Mouse (Mus musculus) testis, adult 2 months (tissue): ENCODE measurements around the gene H2afz. TPM values are rescaled to one million over a fixed set of nuclear protein-coding genes. Genes with fewer than 3 reads are reported as not detected.

ENCODE experiments used
- H3K27ac ChIP-seq: fragments of 200-500 bp; 2 replicates; pipeline ENCODE4 v1.5.1; 2012; ENCODE audit warnings: low read depth, low read length; ENCODE audit not compliant: control insufficient read depth, insufficient read depth
- H3K27me3 ChIP-seq: fragments of 200-500 bp; 2 replicates; pipeline ENCODE4 v1.6.1; 2012; ENCODE audit warnings: mild to moderate bottlenecking, low read length, moderate library complexity; ENCODE audit not compliant: control insufficient read depth, insufficient read depth
- H3K36me3 ChIP-seq: fragments of 200-500 bp; 2 replicates; pipeline ENCODE4 v1.6.1; 2012; ENCODE audit warnings: mild to moderate bottlenecking, low read length; ENCODE audit not compliant: control insufficient read depth, insufficient read depth
- H3K4me1 ChIP-seq: fragments of 200-500 bp; 2 replicates; pipeline ENCODE4 v1.6.1; 2012; ENCODE audit warnings: low read length; ENCODE audit not compliant: control insufficient read depth, insufficient read depth
- H3K4me3 ChIP-seq: fragments of 200-500 bp; 2 replicates; pipeline ENCODE4 v1.5.1; 2012; ENCODE audit warnings: low read depth, mild to moderate bottlenecking, low read length, moderate library complexity, mixed read lengths; ENCODE audit not compliant: control insufficient read depth
- CTCF ChIP-seq: fragments of 200-500 bp; IDR thresholded peaks from 2 replicates; pipeline ENCODE4 v1.5.1; 2012; ENCODE audit warnings: low read depth, mild to moderate bottlenecking, inconsistent platforms, low read length, moderate library complexity; ENCODE audit not compliant: control insufficient read depth, insufficient read depth, insufficient replicate concordance
- POLR2A ChIP-seq: fragments of 200-500 bp; IDR thresholded peaks from 2 replicates; pipeline ENCODE4 v1.6.1; 2012; ENCODE audit warnings: low read depth, mild to moderate bottlenecking, inconsistent platforms, low read length, moderate library complexity; ENCODE audit not compliant: control insufficient read depth
- polyA plus RNA-seq: library from polyadenylated mRNA; depleted of rRNA; stranded (reverse); fragments of >200 nt; gene quantifications from 2 replicates; pipeline ENCODE4 v1.2.3, GENCODE M21; 2012

Gene H2afz
- polyA plus RNA-seq, 1 experiment, result 782 TPM

DNA sequence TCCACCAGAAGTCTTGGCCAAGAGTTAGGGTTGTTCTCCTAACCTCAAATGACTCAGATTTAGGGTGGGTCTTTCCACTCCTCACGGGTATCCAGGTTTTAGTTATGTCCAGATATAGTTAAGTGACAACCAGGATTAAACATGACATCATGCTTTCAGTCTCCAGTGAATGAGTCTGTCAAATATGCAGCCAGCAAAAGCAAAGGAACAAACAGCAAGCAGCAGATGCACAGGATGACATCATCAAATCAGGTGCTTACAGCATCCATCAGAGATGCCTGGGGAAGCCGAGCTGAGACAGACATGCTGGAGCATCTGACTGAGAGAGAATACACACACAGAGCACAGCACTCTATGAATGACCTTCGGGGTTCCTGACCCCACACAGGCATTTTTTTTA, 9.0 kb upstream of the H2afz start:
- no peak for TF ChIP-seq CTCF
- TF ChIP-seq POLR2A, result no peak
- H3K27me3 ChIP-seq, result no peaks in the 10 kb centered on the region
- H3K4me1 ChIP-seq, result no peaks in the 10 kb centered on the region
- H3K4me3 ChIP-seq, result no peak overlapping the region
- H3K36me3 ChIP-seq, result no peaks in the 10 kb centered on the region
- H3K27ac ChIP-seq, result no peak overlapping the region

DNA sequence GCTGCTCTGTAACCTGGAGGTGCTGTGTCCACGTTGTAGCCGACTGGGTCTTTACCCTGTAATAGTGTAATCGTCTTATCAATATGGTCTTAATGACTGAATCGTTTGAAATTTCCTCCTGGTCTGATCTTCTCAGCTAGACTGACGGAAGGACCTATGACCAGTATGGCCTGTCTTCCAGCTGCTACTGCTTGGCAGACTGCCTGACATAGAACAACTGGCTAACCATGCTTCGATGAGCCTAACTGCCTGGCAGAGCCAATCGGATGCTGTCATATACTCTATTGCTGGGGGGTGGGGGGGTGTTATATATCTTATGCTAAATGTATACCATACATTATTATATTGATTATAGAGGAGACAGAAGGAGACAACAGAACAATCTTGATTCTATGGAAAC, 8.2 kb upstream of the H2afz start:
- Histone ChIP-seq H3K4me3 (no peak overlapping the region), H3K4me1 (no peaks in the 10 kb centered on the region), H3K27ac (no peak overlapping the region), H3K36me3 (no peaks in the 10 kb centered on the region), H3K27me3 (no peaks in the 10 kb centered on the region)
- TF ChIP-seq CTCF (no peak), POLR2A (no peak)

DNA sequence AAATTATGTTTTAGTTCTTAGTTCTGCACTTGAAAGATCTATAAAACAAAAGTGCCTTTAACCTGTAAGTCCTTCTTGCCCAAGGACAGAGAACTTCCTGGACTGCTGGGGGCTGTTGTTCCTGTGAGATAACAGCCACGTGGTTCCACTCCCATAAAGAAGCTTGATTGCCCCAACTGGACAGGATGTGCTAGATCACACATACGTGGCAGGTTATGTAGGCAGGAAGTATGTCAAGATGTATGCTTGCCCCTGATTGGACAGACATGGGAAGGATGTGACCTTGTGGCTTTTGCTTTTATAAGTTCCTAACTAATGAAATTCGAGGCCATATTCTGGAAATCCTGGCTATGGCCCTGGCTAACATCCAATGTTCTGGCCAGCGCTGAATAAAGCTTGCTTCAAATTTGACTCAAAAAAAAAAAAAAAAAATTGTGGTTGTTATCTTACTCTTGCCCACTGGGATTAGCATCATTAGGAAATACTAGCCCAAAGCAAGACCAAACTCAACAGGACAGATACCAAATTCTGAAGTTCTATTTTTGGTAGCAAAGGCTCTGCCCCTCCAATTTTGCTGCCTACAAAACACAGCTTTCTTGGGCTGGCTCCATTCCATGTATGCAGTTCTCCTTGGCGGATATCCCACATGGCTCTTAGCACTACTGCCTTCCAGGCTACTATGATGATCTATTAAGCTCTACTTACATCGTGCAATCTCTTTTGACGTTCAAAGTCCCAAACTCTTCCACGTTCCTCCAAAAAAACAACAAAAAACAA, 3.7 kb upstream of the H2afz start:
- TF ChIP-seq CTCF (no peak), POLR2A (no peak)
- Histone ChIP-seq H3K4me3 (no peak overlapping the region), H3K27me3 (no peaks in the 10 kb centered on the region), H3K4me1 (peaks cover 4% of the 10 kb centered on the region), H3K27ac (no peak overlapping the region), H3K36me3 (no peaks in the 10 kb centered on the region)

DNA sequence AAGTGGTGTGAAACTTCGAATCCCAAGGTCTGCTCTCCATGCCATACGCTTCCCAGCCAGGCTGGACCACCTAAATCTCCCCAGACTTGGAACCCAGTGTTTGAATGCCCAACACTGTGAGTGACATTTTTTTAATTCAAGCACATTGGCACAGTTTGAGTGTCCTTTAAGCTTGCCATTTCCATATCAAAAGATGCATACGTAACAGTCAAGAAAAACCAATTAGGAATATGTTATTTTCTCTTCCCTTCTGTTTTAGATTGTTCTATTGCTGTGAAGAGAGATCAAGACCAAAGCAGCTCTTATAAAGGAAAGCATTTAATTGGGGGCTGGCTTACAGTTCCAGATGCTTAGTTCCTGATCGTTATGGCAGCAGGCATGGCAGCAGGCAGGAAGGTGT, 2.9 kb upstream of the H2afz start:
- Histone ChIP-seq H3K27ac (no peak overlapping the region), H3K36me3 (no peaks in the 10 kb centered on the region), H3K4me3 (peak overlapping the region; percentile 11; the same call in 1 of the 2 replicates), H3K4me1 (peaks cover 4% of the 10 kb centered on the region), H3K27me3 (no peaks in the 10 kb centered on the region)
- no peak for TF ChIP-seq POLR2A
- TF ChIP-seq CTCF, result no peak

DNA sequence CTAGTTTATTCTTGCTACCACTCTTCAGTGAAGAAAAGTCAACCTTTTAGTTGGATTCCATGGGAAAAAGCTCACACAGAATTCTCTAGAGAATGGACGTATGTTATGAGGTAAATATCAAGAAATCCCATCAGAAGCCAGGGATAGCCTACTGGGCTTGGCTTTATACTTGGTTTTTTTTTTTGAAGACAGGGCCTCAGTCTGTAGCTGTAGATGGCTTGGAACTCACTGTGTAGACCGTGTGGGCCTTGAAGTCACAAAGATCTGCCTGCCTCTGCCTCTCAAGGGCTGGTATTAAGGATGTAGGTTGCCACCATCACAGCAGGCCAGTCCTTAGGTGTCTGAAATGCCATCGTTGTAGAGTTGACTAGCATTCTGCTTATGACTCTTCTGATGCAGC, 1.7 kb upstream of the H2afz start:
- Histone ChIP-seq H3K36me3 (no peaks in the 10 kb centered on the region), H3K27ac (no peak overlapping the region), H3K27me3 (no peaks in the 10 kb centered on the region), H3K4me3 (peak overlapping the region; percentile 66), H3K4me1 (peaks cover 7% of the 10 kb centered on the region)
- TF ChIP-seq CTCF (no peak), POLR2A (no peak)

DNA sequence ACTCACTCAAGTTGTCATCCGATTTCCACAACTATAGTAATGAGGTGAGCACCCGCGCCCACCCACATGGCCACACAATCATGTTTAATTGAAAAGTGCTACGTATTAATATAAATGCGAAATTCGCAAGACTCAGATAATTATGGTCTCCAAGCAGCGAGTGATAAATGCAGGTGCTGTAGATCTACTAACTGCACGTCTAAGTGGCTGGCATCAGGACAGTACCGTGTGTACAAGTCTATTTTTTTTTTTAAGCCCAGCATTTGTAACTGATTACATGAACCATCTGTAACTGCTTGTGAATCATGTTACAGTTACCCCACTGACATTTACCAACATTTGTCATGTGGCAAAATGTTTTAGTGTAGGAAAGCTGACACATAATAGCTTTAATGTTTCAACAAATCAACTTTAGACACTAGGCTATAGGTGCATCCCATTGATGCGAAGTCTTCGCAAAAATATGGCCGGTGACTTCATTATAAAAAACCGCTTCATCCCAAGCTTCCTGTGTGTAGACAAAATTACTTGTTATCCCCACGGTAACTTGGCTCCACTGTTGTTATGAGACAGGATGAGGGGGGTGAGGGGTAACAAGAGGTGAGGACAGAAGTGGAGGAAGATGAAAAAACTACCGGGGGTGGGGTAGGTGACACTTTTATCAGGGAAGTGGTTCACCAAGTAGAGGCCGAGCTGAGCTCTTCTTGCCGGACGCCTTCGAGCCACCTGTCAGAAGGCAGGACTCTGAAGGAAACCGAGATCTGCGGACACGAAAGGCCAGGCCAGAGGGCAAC, 760 bp upstream of the H2afz start:
- Histone ChIP-seq H3K36me3 (no peaks in the 10 kb centered on the region), H3K4me3 (peak overlapping the region; percentile 94), H3K27me3 (no peaks in the 10 kb centered on the region), H3K27ac (peak overlapping the region; percentile 94), H3K4me1 (peaks cover 7% of the 10 kb centered on the region)
- TF ChIP-seq CTCF (no peak), POLR2A (no peak)
